Comparison of ENCODE assay signal across 28 mouse cellular contexts in genomic region chr2:28599569-28599900, GRCm38 (mm10). TPM values are rescaled to one million over a fixed set of nuclear protein-coding genes. Genes with fewer than 3 reads are reported as not detected.
DNase-seq lines count a peak whose midpoint lies in the region; TF ChIP-seq lines count a peak whose summit lies in the region.
"Had no signal": no experiment of that assay in that cellular context is flagged by ENCODE, and none has a peak within 500 bp of the region (broad histone marks: within the 10 kb centered on the region; RNA-seq: fewer than 3 reads in every experiment).

No protein-coding gene starts in this region.

- no peak for TF ChIP-seq EP300 in heart, adult 2 months (IDR thresholded peaks at IDR 0.05; ENCODE audit: insufficient read depth, low read depth, low read length)

- H3K9ac ChIP-seq in heart, adult 2 months (ENCODE audit: low read depth, low read length), result no peak overlapping the region
- H3K9ac ChIP-seq: forebrain, embryonic 13.5 days; hindbrain, embryonic 12.5 days; limb, embryonic 15.5 days; neural tube, embryonic 12.5 days had no signal

- DNase-seq in heart, embryonic 10.5 days (ENCODE audit: low spot score), result no peak
- DNase-seq in heart, adult 2 months, result no peak
- peak; percentile 28 for DNase-seq in thymus, adult 2 months
- DNase-seq in thymus, adult 18-20 months, result no peak
- DNase-seq in thymus, postnatal 0 days (ENCODE audit: low spot score), result peak; percentile 41
- DNase-seq in lung, postnatal 36 days, result no peak
- DNase-seq in layer of hippocampus, postnatal 10 days (ENCODE audit: low spot score in 2 of 2), result no peak
- no peak for DNase-seq in gastrocnemius, adult 18-20 months (ENCODE audit: low spot score)
- DNase-seq: cerebellum, adult 2 months; cerebellum, postnatal 36 days; gastrocnemius, postnatal 14 days; heart, postnatal 10 days; kidney, adult 2 months; kidney, postnatal 25 days; lung, postnatal 10 days; right cerebral cortex, adult 18-20 months had no signal

- no peaks in the 10 kb centered on the region for H3K9me3 ChIP-seq in heart, embryonic 10.5 days
- H3K9me3 ChIP-seq: forebrain, embryonic 13.5 days; hindbrain, embryonic 12.5 days; limb, embryonic 15.5 days; neural tube, embryonic 12.5 days had no signal

- no peak overlapping the region for H3K4me3 ChIP-seq in heart, embryonic 10.5 days
- no peak overlapping the region for H3K4me3 ChIP-seq in heart, adult 2 months
- H3K4me3 ChIP-seq in thymus, adult 2 months (ENCODE audit: control insufficient read depth, insufficient read depth, low read length), result no peak overlapping the region
- H3K4me3 ChIP-seq: forebrain, embryonic 13.5 days; hindbrain, embryonic 12.5 days; limb, embryonic 15.5 days; neural tube, embryonic 12.5 days had no signal

- H3K27ac ChIP-seq in heart, embryonic 10.5 days, result peak overlapping the region; percentile 72
- no peak overlapping the region for H3K27ac ChIP-seq in heart, adult 2 months
- H3K27ac ChIP-seq in thymus, adult 2 months (ENCODE audit: control insufficient read depth, insufficient read depth, low read length), result no peak overlapping the region; the same call in 1 of the 2 replicates
- H3K27ac ChIP-seq: forebrain, embryonic 13.5 days; hindbrain, embryonic 12.5 days; limb, embryonic 15.5 days; neural tube, embryonic 12.5 days had no signal

- H3K36me3 ChIP-seq in heart, embryonic 10.5 days, result no peaks in the 10 kb centered on the region
- no peaks in the 10 kb centered on the region for H3K36me3 ChIP-seq in heart, adult 2 months (ENCODE audit: control insufficient read depth, insufficient read depth, low read length)
- H3K36me3 ChIP-seq in thymus, adult 2 months (ENCODE audit: control insufficient read depth, insufficient read depth, low read length), result no peaks in the 10 kb centered on the region
- H3K36me3 ChIP-seq: hindbrain, embryonic 12.5 days; limb, embryonic 15.5 days; neural tube, embryonic 12.5 days had no signal

- no peaks in the 10 kb centered on the region for H3K79me2 ChIP-seq in heart, adult 2 months (replicated peaks; ENCODE audit: control insufficient read depth, insufficient read depth, low read length)

- TF ChIP-seq CTCF in heart, adult 2 months (IDR thresholded peaks at IDR 0.05), result no peak
- TF ChIP-seq CTCF in thymus, adult 2 months (IDR thresholded peaks at IDR 0.05; ENCODE audit: borderline replicate concordance, control insufficient read depth, extremely low read depth, insufficient read depth, low read length, poor library complexity), result no peak

- intact Hi-C loops in heart, adult 2 months (cut with DNase I), result no loop called here

- peaks cover 53% of the 10 kb centered on the region for H3K4me1 ChIP-seq in heart, embryonic 10.5 days
- no peaks in the 10 kb centered on the region for H3K4me1 ChIP-seq in heart, adult 2 months (ENCODE audit: control insufficient read depth, insufficient read depth, low read length)
- H3K4me1 ChIP-seq in thymus, adult 2 months (replicated peaks; ENCODE audit: control insufficient read depth, insufficient read depth, low read length), result peaks cover 31% of the 10 kb centered on the region
- H3K4me1 ChIP-seq: forebrain, embryonic 13.5 days had no signal

- no peak for TF ChIP-seq POLR2A in heart, adult 2 months (IDR thresholded peaks at IDR 0.05; ENCODE audit: insufficient read depth, low read depth, low read length)
- TF ChIP-seq POLR2A in thymus, adult 2 months (IDR thresholded peaks at IDR 0.05; ENCODE audit: control insufficient read depth, extremely low read depth, insufficient read depth, low read length, poor library complexity), result no peak

- WGBS in heart, embryonic 10.5 days, result 53% methylated on average over 6 of the region's 6 CpGs
- WGBS in heart, adult 2 months, result 36% methylated on average over 6 of the region's 6 CpGs
- WGBS in thymus, adult 2 months, result 17% methylated on average over 6 of the region's 6 CpGs

- 0 out of 2 replicates have a peak, but pooled peaks cover 4% of the 10 kb centered on the region for H3K27me3 ChIP-seq in heart, embryonic 10.5 days (ENCODE audit: insufficient read depth, poor library complexity, severe bottlenecking)
- H3K27me3 ChIP-seq in heart, adult 2 months (ENCODE audit: control insufficient read depth, insufficient read depth, low read length), result no peaks in the 10 kb centered on the region
- no peaks in the 10 kb centered on the region for H3K27me3 ChIP-seq in thymus, adult 2 months (ENCODE audit: control insufficient read depth, insufficient read depth, low read length)
- H3K27me3 ChIP-seq: hindbrain, embryonic 12.5 days; limb, embryonic 15.5 days; neural tube, embryonic 12.5 days had no signal

RNA-seq across cellular contexts. Expression of gene Gtf3c5, which starts 16.0 kb away (rescaled TPM):
- polyA plus RNA-seq in heart, embryonic 10.5 days (2016; fragmentation: Nextera tagmentation; extraction: Ambion mirVana), result 37.0 and 45.2 TPM in 2 replicates
- total RNA-seq in heart, adult 2 months (2021), result 10 to 100 TPM; 11.0 to 12.2 TPM
- 14.3 and 21.9 TPM in 2 replicates for polyA plus RNA-seq in heart, adult 2 months (2012; rRNA removed)
- polyA plus RNA-seq in thymus, adult 2 months (2012; rRNA removed), result 33.7 and 34.5 TPM in 2 replicates
- polyA plus RNA-seq in thymus, postnatal 0 days (2015; fragmentation: Nextera tagmentation; extraction: Ambion mirVana), result 18.8 and 20.7 TPM in 2 replicates
- 10 to 100 TPM; 19.2 to 19.5 TPM for total RNA-seq in layer of hippocampus, postnatal 10 days (2021)
- 1 to 10 TPM; 7.2 to 8.9 TPM for total RNA-seq in gastrocnemius, adult 18-20 months (2021)

RNA-seq across cellular contexts. Expression of gene Gfi1b, which starts 22.2 kb away (rescaled TPM):
- polyA plus RNA-seq in heart, embryonic 10.5 days (2016; fragmentation: Nextera tagmentation; extraction: Ambion mirVana), result 11.0 and 12.2 TPM in 2 replicates
- not detected for total RNA-seq in heart, adult 2 months (2021)
- polyA plus RNA-seq in heart, adult 2 months (2012; rRNA removed), result 0.12 TPM in 2 replicates
- 1.8 and 2.0 TPM in 2 replicates for polyA plus RNA-seq in thymus, adult 2 months (2012; rRNA removed)
- 1.1 and 1.8 TPM in 2 replicates for polyA plus RNA-seq in thymus, postnatal 0 days (2015; fragmentation: Nextera tagmentation; extraction: Ambion mirVana)
- total RNA-seq in layer of hippocampus, postnatal 10 days (2021), result not detected
- total RNA-seq in gastrocnemius, adult 18-20 months (2021), result not detected
- total RNA-seq: ES-E14; gastrocnemius, postnatal 14 days; heart, postnatal 10 days; layer of hippocampus, adult 8-10 months; left cerebral cortex, adult 18-20 months; left cerebral cortex, postnatal 36 days had no signal
- polyA plus RNA-seq: CD4-positive, CD25-positive, alpha-beta regulatory T cell, adult 4 months; inflammation-experienced regulatory T-cells, adult 6 months had no signal

RNA-seq across cellular contexts. Expression of gene Cel, which starts 36.3 kb away (rescaled TPM):
- polyA plus RNA-seq in heart, embryonic 10.5 days (2016; fragmentation: Nextera tagmentation; extraction: Ambion mirVana), result not detected in 2 replicates
- not detected for total RNA-seq in heart, adult 2 months (2021)
- polyA plus RNA-seq in heart, adult 2 months (2012; rRNA removed), result not detected in 2 replicates
- 0.42 and 0.49 TPM in 2 replicates for polyA plus RNA-seq in thymus, adult 2 months (2012; rRNA removed)
- polyA plus RNA-seq in thymus, postnatal 0 days (2015; fragmentation: Nextera tagmentation; extraction: Ambion mirVana), result 0.44 and 0.50 TPM in 2 replicates
- not detected for total RNA-seq in layer of hippocampus, postnatal 10 days (2021)
- under 1 TPM in 1 of 2 experiments, not detected in 1; 0.16 TPM for total RNA-seq in gastrocnemius, adult 18-20 months (2021)
- total RNA-seq: ES-E14; gastrocnemius, postnatal 14 days; heart, postnatal 10 days; layer of hippocampus, adult 8-10 months; left cerebral cortex, adult 18-20 months; left cerebral cortex, postnatal 36 days; megakaryocyte-erythroid progenitor cell, adult 5-6 weeks; monocyte, adult 5-6 weeks had no signal
- polyA plus RNA-seq: CD4-positive, CD25-positive, alpha-beta regulatory T cell, adult 4 months; forebrain, embryonic 13.5 days; hindbrain, embryonic 12.5 days; inflammation-experienced regulatory T-cells, adult 6 months; kidney, adult 2 months; limb, embryonic 15.5 days; neural tube, embryonic 12.5 days had no signal

RNA-seq across cellular contexts. Expression of gene Tsc1, which starts 41.5 kb away (rescaled TPM):
- polyA plus RNA-seq in heart, embryonic 10.5 days (2016; fragmentation: Nextera tagmentation; extraction: Ambion mirVana), result 17.8 and 23.8 TPM in 2 replicates
- total RNA-seq in heart, adult 2 months (2021), result 10 to 100 TPM; 24.9 to 29.3 TPM
- polyA plus RNA-seq in heart, adult 2 months (2012; rRNA removed), result 11.5 and 22.7 TPM in 2 replicates
- 24.7 and 25.3 TPM in 2 replicates for polyA plus RNA-seq in thymus, adult 2 months (2012; rRNA removed)
- polyA plus RNA-seq in thymus, postnatal 0 days (2015; fragmentation: Nextera tagmentation; extraction: Ambion mirVana), result 8.0 and 10.8 TPM in 2 replicates
- 10 to 100 TPM; 43.8 to 44.8 TPM for total RNA-seq in layer of hippocampus, postnatal 10 days (2021)
- 10 to 100 TPM; 40.6 to 45.6 TPM for total RNA-seq in gastrocnemius, adult 18-20 months (2021)

Comparison
In these comparisons a context has a peak if more than half of its experiments do, and no peak if none do; other contexts are left out.
1. DNase-seq: peak in thymus, adult 2 months (single experiment) and thymus, postnatal 0 days (single experiment); none in heart, embryonic 10.5 days (single experiment), heart, adult 2 months (0 of 2), thymus, adult 18-20 months (0 of 2), lung, postnatal 36 days (single experiment), layer of hippocampus, postnatal 10 days (0 of 2) and gastrocnemius, adult 18-20 months (single experiment).